Mouse (Mus musculus): ENCODE results near the gene Slc25a31.

Gene Slc25a31

DNA sequence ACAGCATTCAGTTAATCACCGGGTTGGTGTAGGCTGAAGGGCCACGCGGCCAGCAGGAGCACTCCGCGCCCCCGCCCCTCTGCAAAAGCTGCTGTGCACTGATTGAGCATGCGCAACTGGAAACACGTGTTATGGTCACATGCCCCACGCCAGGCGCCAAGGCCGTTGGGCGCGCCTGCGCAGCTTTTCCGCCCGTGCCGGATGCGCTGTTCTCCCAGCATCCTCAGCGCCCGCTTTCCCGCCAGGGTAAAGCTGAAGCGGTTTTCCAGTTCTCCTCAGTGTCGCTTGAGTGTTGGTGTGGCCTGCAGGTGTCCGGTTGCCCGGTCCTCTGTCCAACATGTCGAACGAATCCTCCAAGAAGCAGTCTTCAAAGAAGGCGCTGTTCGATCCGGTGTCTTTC, at the start of gene Slc25a31:
Gene Slc25a31, plus strand, starts transcription at position 201 of the 400 bp plus-strand sequence.
- DNase-seq (ENCODE audit: low read depth, low spot score): no peak

DNA sequence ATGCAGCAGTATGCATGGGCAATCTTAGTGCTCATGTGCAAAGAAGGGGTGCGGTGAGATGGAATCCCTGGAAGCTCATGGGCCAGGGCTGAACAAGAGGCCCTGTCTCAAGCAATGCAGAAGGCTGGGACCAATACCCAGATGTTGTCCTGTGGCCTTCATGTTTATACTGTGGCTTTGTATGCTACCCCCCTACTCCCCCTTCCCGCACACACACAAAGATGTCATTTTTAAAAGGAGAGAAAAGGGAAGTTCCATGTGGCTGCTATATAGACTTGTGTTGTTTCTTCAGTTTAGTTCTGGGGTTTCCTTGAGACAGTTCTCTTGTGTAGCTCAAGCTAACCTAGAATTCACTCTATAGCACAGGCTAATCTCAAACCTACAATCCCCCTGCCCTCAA, 48.4 kb upstream of the Slc25a31 start:
- no peak for DNase-seq (ENCODE audit: low read depth, low spot score)

DNA sequence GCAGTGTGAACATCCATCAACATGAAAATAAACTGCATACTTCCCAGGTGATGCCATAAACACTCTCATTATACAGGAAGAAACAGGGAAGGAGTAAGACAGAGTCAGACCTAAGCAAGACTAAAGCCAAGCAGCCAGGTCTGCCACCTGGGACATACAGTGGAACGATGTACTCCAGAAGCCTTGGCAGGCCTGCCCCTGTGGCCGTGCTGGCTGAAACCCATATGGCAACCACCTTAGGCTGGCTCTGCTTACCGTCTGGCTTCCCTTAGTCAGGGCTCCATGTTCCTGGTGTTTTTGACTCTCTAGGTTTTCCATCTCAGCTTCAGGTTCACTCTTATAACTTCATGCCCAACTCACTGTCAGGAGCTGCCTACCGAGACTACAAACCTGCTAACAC, 42.5 kb upstream of the Slc25a31 start:
- DNase-seq (ENCODE audit: low read depth, low spot score): no peak

DNA sequence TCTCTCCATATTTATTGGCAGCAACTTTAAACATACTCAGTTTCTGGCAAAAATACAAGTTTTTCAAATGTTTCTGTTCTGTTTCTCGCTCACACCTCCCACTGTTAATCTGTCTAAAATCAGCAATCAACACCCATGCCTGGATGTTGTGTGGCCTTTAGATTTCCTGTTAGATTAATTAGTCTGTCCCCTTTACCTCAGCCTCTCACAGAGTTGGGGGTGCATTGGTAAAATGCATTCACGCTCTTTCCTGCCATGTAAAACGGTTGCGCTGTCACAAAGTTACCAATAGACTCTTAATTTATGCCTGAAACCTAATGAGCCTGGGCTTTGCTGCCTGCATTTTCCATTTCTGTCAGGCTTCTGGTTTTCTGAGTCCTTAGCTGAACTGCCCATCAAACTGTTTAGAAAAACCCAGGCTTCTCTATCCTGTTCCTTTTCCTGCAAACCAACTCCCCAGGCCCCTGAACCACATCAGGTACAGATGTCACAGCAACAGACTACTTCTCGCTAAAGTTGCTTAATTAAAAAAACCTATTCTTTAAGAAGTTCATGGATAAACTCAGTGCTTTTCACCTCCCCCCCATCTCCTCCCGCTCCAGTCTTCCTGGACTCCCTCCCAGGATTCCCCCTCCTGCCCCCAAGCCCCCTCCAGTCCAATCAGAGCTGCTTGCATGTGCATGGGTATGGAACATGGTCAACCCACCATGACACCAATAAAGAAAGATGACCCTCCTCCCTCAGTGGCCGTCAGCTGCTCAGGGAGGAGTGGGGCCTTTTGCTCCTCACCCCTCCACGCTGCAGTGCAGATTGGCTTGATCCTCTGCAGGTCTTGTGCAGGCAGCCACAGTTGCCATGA, 41.6 kb upstream of the Slc25a31 start:
- no peak for DNase-seq (ENCODE audit: low read depth, low spot score)

DNA sequence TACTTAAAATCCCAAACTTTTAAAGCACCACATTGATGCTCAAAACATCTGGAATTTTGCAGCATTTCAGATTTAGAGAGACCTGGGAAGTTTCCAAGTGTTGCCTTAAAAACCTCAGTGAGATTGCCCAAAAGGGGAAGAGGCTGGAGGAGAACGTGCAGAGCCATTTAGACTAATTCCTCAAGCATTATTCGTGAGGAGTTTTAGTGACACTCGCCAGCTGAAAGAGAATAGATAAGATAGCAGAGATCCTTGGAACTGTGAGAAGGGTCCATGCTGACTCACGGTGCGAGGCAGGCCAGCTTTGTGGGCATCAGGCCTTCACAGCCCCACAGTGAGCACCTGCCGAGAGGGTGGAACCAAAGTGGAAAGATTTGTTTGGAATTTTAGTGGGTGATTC, 39.8 kb upstream of the Slc25a31 start:
- DNase-seq (ENCODE audit: low read depth, low spot score): no peak

DNA sequence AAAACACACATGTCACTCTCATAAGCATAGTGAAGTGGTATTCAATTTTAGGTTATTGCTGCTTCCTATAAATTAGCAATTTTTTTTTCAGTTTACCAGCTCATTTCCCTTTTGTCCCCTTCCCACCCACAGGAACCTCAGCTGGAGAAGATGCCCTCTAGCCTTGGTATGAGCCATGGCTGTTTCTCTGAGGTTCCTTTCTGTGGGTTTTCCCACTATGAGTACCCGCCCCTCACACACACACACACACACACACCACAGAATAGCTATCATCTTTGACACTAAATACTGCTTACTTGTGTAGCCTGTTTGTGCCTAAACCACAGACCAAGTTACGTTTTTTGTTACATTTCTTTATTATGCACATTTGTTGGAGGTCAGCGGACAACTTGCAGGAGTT, 39.3 kb upstream of the Slc25a31 start:
- DNase-seq (ENCODE audit: low read depth, low spot score): no peak

DNA sequence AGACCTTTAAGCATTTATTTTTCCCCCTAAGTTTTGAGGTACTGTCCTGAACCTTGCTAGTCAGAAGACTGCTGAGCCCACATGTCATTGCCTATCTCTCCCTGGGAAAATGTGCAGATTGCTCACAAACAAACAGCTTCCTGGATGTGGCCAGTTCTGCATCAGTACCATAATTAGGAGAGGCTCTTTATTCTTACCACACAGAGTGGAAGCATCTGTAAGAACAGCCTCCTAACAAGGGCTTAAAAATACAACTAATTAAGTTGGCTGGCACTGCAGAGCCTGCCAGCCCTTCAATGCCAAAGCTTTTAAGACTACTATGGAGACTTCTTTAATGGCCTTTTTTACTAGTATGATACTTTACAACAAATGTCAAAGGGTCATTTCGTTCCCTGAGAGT, 35.1 kb upstream of the Slc25a31 start:
- DNase-seq (ENCODE audit: low read depth, low spot score): no peak

DNA sequence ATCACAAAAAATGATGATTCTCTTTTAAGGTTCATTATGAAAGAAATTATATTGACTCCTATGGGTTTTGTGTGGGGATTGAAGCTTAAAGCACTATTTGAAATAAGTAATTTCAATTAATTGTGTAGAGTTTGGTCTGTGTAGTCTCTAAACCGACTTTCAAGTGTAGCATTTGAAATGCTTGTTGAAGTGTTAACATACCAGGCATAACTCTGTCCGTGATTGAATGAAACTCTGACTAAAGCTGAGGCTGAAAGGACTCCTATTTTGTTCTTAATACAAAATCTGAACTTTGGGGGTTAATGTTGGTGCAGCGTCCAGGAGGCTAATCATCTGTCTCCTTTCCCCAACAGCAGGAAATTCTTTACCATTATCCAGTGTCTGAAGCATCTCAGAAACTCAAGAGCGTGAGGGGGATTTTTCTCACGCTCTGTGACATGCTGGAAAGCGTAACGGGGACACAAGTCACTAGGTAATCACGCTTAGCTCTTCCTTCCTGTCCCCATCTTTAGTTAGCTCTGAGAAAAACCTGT, 33.7 kb upstream of the Slc25a31 start:
- DNase-seq (ENCODE audit: low read depth, low spot score): no peak

DNA sequence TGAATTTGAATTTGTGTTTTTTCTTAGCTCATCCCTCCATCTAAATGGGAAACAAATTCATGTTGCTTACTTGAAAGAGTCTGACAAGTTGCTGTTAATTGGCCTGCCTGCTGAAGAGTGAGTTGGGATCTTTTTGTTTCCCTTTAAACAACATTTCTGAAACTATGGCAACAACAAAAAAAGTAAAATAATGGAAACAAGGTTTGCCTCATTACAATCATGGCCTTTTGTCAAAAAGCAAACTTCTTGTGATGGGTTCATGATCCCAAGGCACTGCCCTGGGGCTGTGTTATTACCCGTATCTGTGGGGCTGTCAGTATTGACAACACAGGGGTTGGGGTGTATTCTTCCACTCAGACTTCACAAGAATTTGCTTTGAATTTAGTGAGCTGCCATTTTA, 29.8 kb upstream of the Slc25a31 start:
- DNase-seq (ENCODE audit: low read depth, low spot score): no peak

DNA sequence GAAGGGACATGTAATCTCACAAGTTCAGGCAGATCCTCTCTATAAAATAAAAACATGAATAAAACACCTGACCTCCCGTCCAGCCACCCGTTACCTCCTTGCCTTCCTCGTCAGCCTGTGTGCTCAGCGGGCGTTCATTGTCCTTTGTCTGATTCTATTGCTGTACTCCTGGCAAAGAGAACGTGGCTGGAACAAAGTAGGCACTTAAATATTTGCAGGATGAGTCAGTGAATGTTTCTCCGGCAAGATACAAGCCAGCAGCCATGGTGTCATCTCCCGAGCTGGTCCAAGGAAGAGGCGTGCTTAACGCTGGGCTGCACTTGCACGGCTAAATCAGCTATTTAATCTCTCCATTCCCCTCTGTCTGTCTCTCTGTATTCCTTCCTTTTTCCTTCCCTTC, 26.3 kb upstream of the Slc25a31 start:
- no peak for DNase-seq (ENCODE audit: low read depth, low spot score)

DNA sequence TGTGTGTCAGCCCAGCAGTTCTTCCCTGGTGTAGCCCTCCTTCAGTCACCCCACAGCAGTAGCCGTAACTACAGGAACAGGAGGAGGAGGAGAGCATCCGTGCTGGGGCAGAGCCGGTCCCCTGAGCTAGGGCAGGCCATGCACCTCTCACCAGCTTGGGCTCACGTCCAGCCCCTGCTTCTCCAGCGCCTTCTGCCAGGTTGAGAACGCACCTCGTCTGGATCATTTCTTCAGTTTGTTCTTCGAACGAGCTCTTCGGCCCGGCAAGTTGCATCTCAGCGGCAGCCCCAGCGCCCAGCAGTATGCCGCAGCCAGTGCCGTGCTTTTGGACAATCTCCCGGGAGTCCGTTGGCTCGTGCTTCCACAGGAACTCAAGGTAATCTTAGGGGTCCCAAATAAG, 25.5 kb upstream of the Slc25a31 start:
- DNase-seq (ENCODE audit: low read depth, low spot score): no peak

DNA sequence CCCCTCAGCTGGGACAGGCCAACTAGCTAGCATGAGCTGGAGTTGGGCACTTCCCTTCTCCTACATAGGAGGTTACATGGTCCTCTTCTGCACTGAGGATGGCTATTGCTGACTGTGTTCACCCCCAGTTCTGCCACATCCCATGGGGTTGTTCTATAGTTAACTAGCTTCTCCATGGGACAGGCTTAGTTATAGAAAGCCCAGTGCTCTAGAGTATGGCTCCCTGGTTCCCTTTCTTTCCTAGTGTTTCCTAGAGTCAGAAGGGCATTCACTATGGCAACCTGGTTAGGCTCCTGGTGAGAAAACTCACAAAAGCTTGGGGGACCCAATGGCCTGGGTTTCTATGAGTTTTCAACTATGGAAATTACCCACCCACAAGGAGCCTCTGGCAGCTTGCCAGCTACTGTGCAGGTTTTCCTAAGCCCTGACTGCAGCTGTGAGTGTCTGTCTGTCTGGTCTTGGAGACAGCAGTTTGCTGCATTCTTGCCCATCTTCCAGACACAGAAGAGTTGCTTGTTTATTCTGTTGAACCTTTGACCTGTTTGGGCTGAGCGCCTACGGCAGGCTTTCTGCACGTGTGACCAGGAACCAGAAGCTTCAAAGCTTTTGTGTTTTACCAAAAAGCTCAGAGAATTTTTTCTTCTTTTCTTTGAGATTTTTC, 22.7 kb upstream of the Slc25a31 start:
- peak; percentile 16 for DNase-seq (ENCODE audit: low read depth, low spot score)

DNA sequence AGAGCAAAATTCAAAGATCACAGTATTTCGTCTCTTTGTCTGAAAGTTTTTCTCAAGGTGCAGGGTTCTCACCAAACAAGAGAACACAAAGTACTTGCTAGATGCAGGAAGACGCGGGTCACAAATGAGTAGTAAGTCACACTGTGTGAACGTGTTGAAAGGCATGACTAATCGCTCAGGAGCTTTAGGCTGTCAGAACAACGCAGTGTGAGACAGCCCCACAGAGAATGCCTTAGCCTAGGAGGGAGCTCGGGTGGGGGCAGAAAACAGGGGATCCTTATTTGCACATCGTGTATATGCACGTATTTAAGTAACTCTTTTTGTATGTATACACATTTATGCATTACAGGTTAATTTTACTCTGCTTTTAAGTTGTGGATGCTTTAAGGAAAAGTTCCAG, 21.8 kb upstream of the Slc25a31 start:
- DNase-seq (ENCODE audit: low read depth, low spot score): no peak

DNA sequence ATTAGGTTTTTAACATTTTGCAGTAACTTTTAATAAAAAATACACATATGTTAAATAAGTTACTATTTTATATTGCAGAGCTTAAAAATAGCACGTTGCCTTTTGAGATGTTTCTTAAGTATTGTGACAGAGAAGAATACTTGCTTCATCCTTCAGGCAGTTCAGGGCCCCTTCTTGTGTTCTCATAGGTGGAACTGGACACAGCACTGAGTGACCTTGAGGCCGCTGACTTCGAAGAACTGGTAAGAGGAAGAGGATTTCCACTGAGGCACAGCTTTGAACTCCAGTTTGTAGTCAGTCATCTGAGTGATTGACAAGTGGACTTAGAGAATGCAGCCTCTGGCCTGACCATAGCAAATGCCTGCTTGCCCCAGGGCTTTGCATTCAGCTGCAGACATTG, 21.1 kb upstream of the Slc25a31 start:
- no peak for DNase-seq (ENCODE audit: low read depth, low spot score)

DNA sequence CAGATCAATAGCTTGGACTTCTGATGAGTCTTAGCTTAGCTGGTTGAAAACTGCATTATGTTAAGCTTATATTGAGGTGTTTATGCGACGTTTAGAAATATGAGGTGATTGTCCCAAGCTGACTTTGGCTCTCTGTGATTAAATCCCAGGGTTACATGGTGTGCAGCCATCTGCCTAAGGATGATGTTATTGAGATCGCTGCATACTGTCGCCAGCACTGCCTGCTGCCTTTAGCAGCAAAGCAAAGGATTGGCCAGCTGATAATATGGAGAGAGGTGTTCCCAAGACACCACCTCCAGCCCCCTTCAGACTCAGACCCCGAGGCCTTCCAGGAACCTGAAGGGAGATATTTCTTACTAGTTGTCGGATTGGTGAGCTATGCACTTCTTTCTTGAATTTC, 17.1 kb upstream of the Slc25a31 start:
- DNase-seq (ENCODE audit: low read depth, low spot score): no peak

DNA sequence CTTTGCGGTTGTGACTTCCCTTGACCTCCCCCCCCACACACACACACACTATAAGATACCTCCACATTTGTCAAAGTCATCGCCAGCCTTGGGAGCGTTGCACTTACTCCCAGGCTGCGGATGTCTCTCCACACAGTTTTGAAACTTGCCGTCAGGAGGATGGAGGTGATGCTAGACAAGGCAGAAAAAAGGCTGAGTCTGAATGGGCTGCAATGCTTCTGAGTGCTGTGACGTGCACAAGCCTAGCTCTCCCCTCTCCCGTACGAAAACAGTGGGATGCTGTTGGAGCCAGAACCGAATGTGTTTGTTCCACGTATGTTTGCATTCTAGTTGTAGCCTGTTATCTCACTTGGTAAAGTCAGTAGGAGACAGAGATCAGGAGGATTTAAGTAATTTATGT, 15.2 kb upstream of the Slc25a31 start:
- no peak for DNase-seq (ENCODE audit: low read depth, low spot score)

DNA sequence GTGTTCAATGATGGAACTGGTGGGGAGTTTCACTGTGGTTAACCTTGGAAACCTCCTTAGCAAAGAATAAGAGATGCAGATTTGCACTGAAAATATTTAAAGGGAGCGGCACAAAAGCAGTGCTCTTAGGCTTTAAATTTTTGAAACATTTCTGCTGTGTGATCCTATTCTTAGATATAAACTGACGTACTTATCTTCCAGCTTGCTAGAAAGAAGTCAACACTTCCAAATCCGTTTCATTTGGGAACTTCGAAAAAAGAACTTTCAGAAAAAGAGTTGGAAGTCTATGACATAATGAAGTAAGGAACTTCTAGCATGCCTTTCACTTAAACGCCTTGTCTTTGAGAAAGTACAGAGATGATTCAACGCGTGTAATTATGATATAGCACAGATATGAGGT, 14.7 kb upstream of the Slc25a31 start:
- DNase-seq (ENCODE audit: low read depth, low spot score): no peak

DNA sequence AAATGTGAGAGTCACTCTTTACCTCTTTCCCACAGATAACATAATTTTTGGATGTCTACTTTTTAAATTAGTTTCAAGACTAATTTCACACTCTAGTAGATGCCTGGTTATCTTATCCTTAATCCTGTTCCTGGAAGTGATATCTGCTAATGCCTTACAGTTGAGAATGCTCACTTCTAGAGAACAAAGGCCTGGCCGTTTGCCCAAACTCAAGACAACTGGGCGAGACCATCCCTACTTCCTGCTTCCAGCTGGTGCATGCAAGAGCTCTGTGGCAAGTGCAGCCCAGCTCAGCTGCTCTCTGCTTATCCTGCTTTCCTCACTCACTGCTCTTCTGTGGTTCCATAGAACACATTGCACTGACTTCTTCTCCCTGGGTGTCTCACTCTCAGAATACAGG, 14.2 kb upstream of the Slc25a31 start:
- DNase-seq (ENCODE audit: low read depth, low spot score): no peak

DNA sequence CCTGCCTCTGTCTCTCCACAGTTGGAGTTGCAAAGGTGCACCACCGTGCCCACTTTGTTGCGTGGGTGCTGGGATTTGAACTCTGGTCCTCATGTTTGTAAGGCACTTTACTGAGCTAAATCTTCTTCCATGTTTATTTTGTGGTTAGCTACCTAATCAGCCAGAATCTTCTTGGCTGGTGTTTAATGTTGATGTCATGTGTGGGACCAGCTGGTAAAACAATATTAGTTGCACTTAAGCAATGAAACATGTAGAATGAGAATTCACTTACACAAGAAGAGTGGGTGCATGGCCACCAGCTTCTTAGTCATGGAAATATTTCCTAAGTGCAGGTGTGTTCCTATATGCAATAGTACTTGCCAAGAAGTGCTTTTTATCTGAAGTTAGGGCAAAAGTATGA, 13.5 kb upstream of the Slc25a31 start:
- no peak for DNase-seq (ENCODE audit: low read depth, low spot score)

DNA sequence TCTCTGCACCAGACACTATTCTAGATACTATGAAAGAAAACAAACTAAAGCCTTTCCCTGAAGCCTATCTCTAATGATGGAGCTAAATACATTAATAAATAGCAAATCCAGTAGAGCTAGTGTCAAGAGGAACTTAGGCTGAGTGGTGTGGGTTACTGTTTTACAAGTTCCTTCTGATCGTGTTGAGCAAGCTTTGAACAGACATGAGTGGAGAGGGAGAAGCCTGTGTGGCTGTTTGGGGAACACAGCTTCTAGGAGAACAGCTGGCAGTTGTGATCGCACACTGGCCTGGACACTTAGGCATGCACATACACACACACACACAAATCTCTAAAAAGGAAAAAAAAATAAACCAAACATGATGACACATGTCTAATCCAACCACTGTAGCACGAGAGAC, 9.8 kb upstream of the Slc25a31 start:
- no peak for DNase-seq (ENCODE audit: low read depth, low spot score)

DNA sequence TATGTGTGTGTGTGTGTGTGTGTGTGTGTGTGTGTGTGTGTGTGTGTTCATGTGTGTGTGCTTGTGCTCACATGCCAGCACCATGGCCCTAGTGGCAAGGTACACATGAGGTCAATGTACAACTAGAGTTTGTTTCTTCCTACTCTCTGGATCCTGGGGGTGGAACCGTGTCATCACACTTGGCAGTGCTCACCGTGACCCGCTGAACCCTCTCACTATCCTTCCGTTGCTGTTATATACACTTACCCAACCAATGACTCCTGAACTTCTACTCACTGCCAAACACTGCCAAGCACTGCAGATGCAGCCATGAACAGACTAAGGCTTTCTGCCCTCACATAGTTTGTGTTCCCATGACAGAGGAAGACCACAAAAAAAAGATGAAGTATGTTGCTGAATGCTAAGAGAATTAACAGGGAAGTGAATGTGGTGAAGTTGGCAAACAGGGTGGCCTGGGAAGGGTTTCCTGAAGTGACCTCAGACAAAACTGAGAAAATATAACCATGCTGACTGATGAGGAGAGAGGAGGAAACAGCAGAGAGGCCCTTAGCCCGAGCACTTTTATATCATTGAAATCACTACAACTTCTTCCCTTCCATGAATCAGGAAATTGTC, 3.7 kb upstream of the Slc25a31 start:
- DNase-seq (ENCODE audit: low read depth, low spot score): no peak

DNA sequence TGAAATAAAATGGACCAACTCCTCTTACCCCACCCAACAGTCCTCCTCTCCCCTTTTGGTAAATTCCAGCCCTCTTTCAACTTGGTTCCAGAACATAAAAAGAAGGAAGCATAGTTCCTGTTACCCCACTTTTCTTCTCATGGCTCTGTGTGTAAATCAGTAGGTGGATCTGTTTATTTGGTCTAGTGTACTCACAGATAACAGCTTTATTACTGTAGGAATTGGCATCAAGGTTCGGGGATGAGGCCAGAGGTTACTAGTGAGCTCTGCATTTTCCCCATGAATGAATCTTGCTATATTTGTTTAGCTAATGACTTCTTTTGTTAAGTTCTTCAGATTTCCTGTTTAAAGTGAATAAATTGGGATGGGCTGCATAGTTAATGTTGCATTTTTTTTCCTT, 7.4 kb downstream of the Slc25a31 start:
- no peak for DNase-seq (ENCODE audit: low read depth, low spot score)

DNA sequence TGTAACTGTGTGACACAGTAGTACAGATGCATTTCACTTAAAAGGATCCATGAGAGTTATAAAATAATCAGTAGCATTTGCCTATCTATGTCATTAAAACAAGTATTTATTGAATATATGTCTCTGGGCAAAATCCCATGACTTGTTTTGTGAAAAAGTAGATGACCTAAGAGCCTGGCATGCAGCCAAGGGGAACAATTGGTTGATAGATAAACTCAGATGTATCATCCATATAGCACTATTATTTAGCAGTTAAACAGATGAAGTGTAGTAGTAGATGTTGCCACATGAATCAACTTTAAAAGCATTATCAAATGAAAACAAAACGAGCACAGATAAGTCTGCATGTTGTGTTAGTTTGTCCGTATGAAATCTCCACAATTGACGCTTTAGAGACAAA, 10.4 kb downstream of the Slc25a31 start:
- no peak for DNase-seq (ENCODE audit: low read depth, low spot score)
